Mouse (Mus musculus) kidney, postnatal 0 days (tissue): ENCODE results near the gene Serpina3g. TPM values are rescaled to one million over a fixed set of nuclear protein-coding genes. Genes with fewer than 3 reads are reported as not detected.

ENCODE experiments used
- ATAC-seq: fragments of 200-750 bp; cut with Nextera tagmentation; replicated peaks from 2 replicates; pipeline ENCODE4 v1.8.0; 2017; ENCODE audit warnings: low read depth, moderate number of reproducible peaks, moderate TSS enrichment, moderate library complexity; ENCODE audit not compliant: low FRiP score
- DNase-seq: peaks from one replicate; pipeline ENCODE4 v3.0.0-alpha.2; 2016; ENCODE audit warnings: low spot score
- H3K27ac ChIP-seq: fragments of 300-500 bp; sonication (generic); 2 replicates; pipeline ENCODE4 v1.5.1; 2014; ENCODE audit warnings: mild to moderate bottlenecking
- H3K27me3 ChIP-seq: fragments of 300-500 bp; sonication (generic); 2 replicates; pipeline ENCODE4 v1.6.1; 2014; ENCODE audit warnings: low read length, mixed read lengths; ENCODE audit not compliant: insufficient read depth
- H3K36me3 ChIP-seq: fragments of 300-500 bp; sonication (generic); 2 replicates; pipeline ENCODE4 v1.6.1; 2014; ENCODE audit warnings: low read length, mixed read lengths; ENCODE audit not compliant: insufficient read depth
- H3K4me1 ChIP-seq: fragments of 300-500 bp; sonication (generic); replicated peaks from 2 replicates; pipeline ENCODE4 v1.6.1; 2014; ENCODE audit warnings: antibody characterized with exemption, low read length, mixed read lengths; ENCODE audit not compliant: insufficient read depth
- H3K4me2 ChIP-seq: fragments of 300-500 bp; sonication (generic); 2 replicates; pipeline ENCODE4 v1.6.1; 2014; ENCODE audit warnings: mild to moderate bottlenecking, low read length, moderate library complexity, mixed read lengths
- H3K4me3 ChIP-seq: fragments of 300-500 bp; sonication (generic); replicated peaks from 2 replicates; pipeline ENCODE4 v1.5.1; 2014; ENCODE audit warnings: low read depth, low read length
- H3K9ac ChIP-seq: fragments of 300-500 bp; sonication (generic); 2 replicates; pipeline ENCODE4 v1.6.1; 2014; ENCODE audit warnings: low read depth, low read length
- H3K9me3 ChIP-seq: fragments of 300-500 bp; sonication (generic); replicated peaks from 2 replicates; pipeline ENCODE4 v1.6.1; 2016; ENCODE audit warnings: low read length, inconsistent platforms, mixed read lengths
- CTCF ChIP-seq: IDR thresholded peaks from 2 replicates; pipeline ENCODE4 v1.5.1; 2016; ENCODE audit warnings: antibody characterized with exemption, low read depth, mild to moderate bottlenecking, moderate library complexity
- WGBS: fragments of 180-500 bp; shearing (Covaris S2); extraction: QIAGEN DNeasy Blood & Tissue Kit; methylation state at CpG from one replicate; pipeline ENCODE4 v1.1.7; 2014; 5-methylcytosine and 5-hydroxymethylcytosine counted together
- polyA plus RNA-seq: library from polyadenylated mRNA; unstranded; fragments of >200 nt; fragmentation: Nextera tagmentation; extraction: Ambion mirVana; gene quantifications from 2 replicates; pipeline ENCODE4 v1.2.1, GENCODE M21; 2015

The Serpina3g gene
- polyA plus RNA-seq, 1 experiment from 2014 or later: 38.8 TPM

DNA sequence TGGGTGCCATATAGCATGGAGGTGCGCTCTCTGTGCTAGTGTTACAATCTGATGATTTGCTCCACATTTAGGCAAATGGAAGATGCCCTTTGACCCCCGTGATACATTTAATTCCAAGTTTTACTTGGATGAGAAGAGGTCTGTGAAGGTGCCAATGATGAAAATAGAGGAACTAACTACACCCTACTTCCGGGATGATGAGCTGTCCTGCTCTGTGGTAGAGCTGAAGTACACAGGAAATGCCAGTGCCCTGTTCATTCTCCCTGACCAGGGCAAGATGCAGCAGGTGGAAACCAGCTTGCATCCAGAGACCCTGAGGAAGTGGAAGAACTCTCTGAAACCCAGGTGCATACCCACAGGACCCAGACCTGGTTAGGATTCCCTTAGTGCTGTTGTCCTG, 30.3 kb downstream of the Serpina3g start:
- no peak overlapping the region for H3K27ac ChIP-seq
- no peak for TF ChIP-seq CTCF
- H3K4me1 ChIP-seq: no peaks in the 10 kb centered on the region
- DNase-seq (no peak), ATAC-seq (no peak)
- H3K36me3 ChIP-seq: no peaks in the 10 kb centered on the region
- H3K4me2 ChIP-seq: no peak overlapping the region
- H3K4me3 ChIP-seq: no peak overlapping the region
- no peaks in the 10 kb centered on the region for H3K9me3 ChIP-seq
- H3K27me3 ChIP-seq: no peaks in the 10 kb centered on the region
- H3K9ac ChIP-seq: no peak overlapping the region
- 74% methylated on average over 3 of the region's 3 CpGs for WGBS

DNA sequence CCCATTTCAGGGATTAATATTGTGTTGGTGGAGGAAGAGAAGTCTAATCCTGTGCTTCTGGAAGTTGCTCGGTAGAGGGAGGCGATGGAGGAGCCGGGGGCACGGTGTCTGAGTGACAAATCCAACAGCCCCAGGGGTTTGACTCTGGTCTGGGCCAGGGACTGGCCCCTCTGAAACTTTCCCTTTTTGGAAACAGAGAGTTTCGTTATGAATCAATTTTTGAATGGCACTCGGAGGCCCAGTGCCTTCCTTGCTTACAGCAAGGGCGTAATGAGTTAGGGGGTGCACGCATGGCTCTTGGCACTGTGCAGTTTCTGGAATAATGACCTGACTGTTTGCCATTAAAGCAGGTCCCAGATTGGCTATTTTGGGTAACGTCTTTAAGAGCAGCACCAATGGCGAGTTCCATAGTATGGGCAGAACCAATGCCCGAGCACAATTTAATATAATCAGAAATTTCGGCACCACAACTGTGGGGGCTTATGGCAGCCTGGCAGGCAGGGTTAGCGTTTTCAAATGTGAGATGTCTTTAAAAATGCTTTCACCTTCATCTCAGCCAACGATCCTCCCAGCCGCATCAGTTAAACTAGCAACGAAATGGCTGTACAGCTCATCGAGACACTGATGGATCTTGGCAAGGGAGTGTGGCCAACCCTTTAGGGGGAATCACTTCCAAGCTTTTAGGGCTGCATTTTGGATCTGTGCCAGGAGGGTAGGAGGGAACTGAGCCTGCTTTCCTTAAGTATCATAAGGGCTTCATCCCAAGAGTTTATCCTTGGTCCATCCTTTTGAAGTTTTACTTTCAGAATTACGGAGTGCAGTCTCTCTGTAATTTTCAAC, 42.4 kb downstream of the Serpina3g start:
- Histone ChIP-seq H3K36me3 (no peaks in the 10 kb centered on the region), H3K4me2 (no peak overlapping the region), H3K4me1 (no peaks in the 10 kb centered on the region), H3K27ac (no peak overlapping the region), H3K9me3 (no peaks in the 10 kb centered on the region), H3K4me3 (no peak overlapping the region), H3K9ac (no peak overlapping the region), H3K27me3 (no peaks in the 10 kb centered on the region)
- WGBS: 86% methylated on average over 18 of the region's 18 CpGs
- DNase-seq (no peak), ATAC-seq (no peak)
- no peak for TF ChIP-seq CTCF

DNA sequence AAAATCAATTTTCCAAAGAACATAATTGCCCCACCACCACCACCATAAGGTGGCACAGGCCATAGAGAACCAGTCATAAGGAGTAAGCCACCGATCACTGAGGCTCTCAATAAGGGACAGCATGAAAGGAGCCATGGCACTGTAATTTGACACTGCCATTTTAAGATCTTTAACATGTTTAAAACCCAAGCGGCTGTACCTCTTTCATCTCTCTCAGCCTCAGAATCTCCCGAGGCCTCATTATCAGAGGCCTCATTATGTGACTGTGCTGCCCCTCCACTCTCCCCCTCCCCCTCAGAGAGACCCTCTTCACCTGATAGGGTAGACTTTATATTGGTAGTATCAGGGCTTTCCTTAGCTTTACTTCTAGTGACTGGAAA, 43.0 kb downstream of the Serpina3g start:
- ATAC-seq (no peak), DNase-seq (no peak)
- Histone ChIP-seq H3K4me3 (no peak overlapping the region), H3K4me1 (no peaks in the 10 kb centered on the region), H3K9me3 (no peaks in the 10 kb centered on the region), H3K9ac (no peak overlapping the region), H3K36me3 (no peaks in the 10 kb centered on the region), H3K4me2 (no peak overlapping the region), H3K27me3 (no peaks in the 10 kb centered on the region), H3K27ac (no peak overlapping the region)
- WGBS: 2% methylated on average over 3 of the region's 3 CpGs
- no peak for TF ChIP-seq CTCF

DNA sequence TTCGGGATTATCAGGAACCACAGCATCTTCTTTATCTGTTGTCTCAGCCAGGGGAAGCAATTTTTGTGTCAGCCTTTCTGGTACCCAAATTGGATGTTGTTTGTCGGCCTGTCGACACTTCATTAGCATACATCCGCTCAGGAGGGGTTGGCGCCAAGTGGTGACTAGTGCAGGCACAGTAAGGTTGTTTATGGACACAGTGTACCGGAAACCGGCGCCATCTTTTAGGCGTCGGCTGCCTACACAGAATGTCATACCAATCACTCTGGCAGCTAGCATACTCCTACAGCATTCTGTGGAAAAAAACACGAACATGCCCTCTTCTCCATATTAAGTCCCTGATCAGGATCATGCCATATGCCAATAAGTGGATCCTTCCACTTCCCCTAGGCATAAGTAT, 47.3 kb downstream of the Serpina3g start:
- no peak overlapping the region for H3K4me2 ChIP-seq
- TF ChIP-seq CTCF: no peak
- 90% methylated on average over 11 of the region's 11 CpGs for WGBS
- H3K27me3 ChIP-seq: no peaks in the 10 kb centered on the region
- DNase-seq (no peak), ATAC-seq (no peak)
- H3K9ac ChIP-seq: no peak overlapping the region
- no peaks in the 10 kb centered on the region for H3K9me3 ChIP-seq
- H3K36me3 ChIP-seq: no peaks in the 10 kb centered on the region
- no peak overlapping the region for H3K27ac ChIP-seq
- H3K4me1 ChIP-seq: no peaks in the 10 kb centered on the region
- no peak overlapping the region for H3K4me3 ChIP-seq

DNA sequence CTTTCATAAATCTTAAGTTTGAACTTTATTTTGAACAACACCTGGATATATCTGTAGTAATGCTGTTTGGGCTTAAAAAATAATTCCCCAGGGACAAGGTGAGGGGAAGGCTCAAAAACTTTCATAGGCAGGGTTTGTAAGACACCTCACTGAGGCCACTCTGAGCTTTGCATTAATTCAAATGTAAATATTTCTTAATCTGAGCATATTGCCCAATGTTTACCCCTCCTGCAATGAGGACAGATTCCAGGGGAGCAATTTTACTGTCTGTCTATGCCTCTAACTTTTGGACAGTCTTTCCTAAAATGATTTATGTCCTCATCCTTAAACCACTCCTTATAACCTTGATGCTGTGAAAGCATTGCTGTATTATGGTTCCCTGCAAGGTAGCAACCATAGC, 52.3 kb downstream of the Serpina3g start:
- ATAC-seq (no peak), DNase-seq (no peak)
- Histone ChIP-seq H3K27ac (no peak overlapping the region), H3K9me3 (no peaks in the 10 kb centered on the region), H3K4me2 (no peak overlapping the region), H3K36me3 (no peaks in the 10 kb centered on the region), H3K4me1 (no peaks in the 10 kb centered on the region), H3K9ac (no peak overlapping the region), H3K4me3 (no peak overlapping the region), H3K27me3 (no peaks in the 10 kb centered on the region)
- no peak for TF ChIP-seq CTCF

DNA sequence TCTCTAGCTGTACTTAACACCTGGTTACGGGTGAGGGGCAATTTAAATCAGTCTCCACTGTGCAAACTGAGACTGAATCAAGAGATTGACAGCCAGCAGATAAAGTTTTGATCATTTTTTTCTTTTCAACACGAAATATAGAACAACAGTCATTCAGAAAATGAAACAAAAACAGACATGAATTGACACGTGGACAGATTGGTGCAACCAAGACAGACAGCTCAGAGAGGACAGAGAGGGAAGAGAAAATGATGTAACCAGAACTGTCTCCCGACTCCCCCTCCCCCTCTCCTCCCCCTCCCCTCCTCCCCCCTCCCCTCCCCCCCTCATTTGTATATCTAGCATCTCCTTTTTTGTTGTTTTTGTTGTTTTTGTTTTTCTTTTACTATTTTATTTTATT, 53.8 kb downstream of the Serpina3g start:
- ATAC-seq: no peak
- Histone ChIP-seq H3K36me3 (no peaks in the 10 kb centered on the region), H3K27ac (no peak overlapping the region), H3K9ac (no peak overlapping the region), H3K4me1 (no peaks in the 10 kb centered on the region), H3K4me2 (no peak overlapping the region), H3K27me3 (no peaks in the 10 kb centered on the region), H3K9me3 (no peaks in the 10 kb centered on the region), H3K4me3 (no peak overlapping the region)
- WGBS: 51% methylated on average over 4 of the region's 4 CpGs
- no peak for DNase-seq
- TF ChIP-seq CTCF: no peak

Other genes with a start within 250 kb of the Serpina3g start
- not detected in 2 replicates for gene Serpina11, start 246.3 kb upstream of the Serpina3g start, polyA plus RNA-seq
- 0.04 TPM in 1 of 2 replicates, not detected in the other for gene Serpina9, start 222.5 kb upstream of the Serpina3g start, polyA plus RNA-seq
- gene Serpina12, start 191.8 kb upstream of the Serpina3g start, polyA plus RNA-seq: not detected in 2 replicates
- gene Serpina5, start 135.1 kb upstream of the Serpina3g start, polyA plus RNA-seq: not detected in 2 replicates
- not detected in 2 replicates for gene Serpina3a, start 123.5 kb upstream of the Serpina3g start, polyA plus RNA-seq
- not detected in 2 replicates for gene Serpina3b, start 108.2 kb upstream of the Serpina3g start, polyA plus RNA-seq
- 0.08 TPM in 1 of 2 replicates, not detected in the other for gene Serpina3c, start 82.4 kb upstream of the Serpina3g start, polyA plus RNA-seq
- gene Serpina3f, start 21.7 kb upstream of the Serpina3g start, polyA plus RNA-seq: 0.12 and 0.23 TPM in 2 replicates
- 0.24 and 0.28 TPM in 2 replicates for gene Serpina3i, start 26.9 kb downstream of the Serpina3g start, polyA plus RNA-seq
- gene Serpina3j, start 78.3 kb downstream of the Serpina3g start, polyA plus RNA-seq: not detected in 2 replicates
- not detected in 2 replicates for gene Serpina3k, start 102.2 kb downstream of the Serpina3g start, polyA plus RNA-seq
- not detected in 2 replicates for gene Serpina3m, start 102.2 kb downstream of the Serpina3g start, polyA plus RNA-seq
- gene Serpina3n, start 170.5 kb downstream of the Serpina3g start, polyA plus RNA-seq: 0.17 and 0.20 TPM in 2 replicates
- not detected in 2 replicates for gene Gsc, start 237.1 kb downstream of the Serpina3g start, polyA plus RNA-seq